Mouse (Mus musculus) telencephalon, adult 2 months (tissue): ENCODE measurements around the gene Szrd1.

Experiments used
- DNase-seq: peaks from one replicate; pipeline ENCODE4 v3.0.0-alpha.2; 2011; ENCODE audit warnings: low read depth, low spot score

Gene Szrd1

GRCm38 (mm10) chr4:141067516-141068046, 72.0 kb downstream of the Szrd1 start:
- DNase-seq = no peak

GRCm38 (mm10) chr4:141066709-141067515, 72.7 kb downstream of the Szrd1 start:
- no peak for DNase-seq

DNA sequence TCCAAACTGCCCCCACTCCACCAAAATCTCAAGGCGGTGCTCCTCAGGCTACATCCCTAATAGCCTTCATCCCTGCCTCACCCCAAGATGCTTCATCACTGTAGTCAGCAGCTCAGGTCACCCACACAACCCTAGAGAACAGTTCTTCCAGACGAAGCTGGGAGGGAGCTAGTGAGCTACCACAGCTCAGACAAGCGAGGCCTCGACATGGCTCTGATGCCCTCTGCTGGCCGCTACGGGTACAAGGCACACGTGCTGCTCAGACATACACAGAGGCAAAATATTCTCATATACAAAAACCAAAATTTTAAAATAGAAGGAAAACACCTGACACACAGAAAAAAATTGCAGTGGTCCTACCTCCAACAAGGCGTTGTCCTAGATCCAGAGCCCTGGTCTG, 74.5 kb downstream of the Szrd1 start:
- peak; percentile 87 for DNase-seq

- DNase-seq = no peak
Measured at GRCm38 (mm10) chr4:141064104-141064659, 75.4 kb downstream of the Szrd1 start.
